Comparison of ENCODE assay signal across 8 mouse cellular contexts in genomic region chr4:106228534-106228933, GRCm38 (mm10).
DNase-seq lines count a peak whose midpoint lies in the region; ATAC-seq and TF ChIP-seq lines count a peak whose summit lies in the region.

No protein-coding gene starts in this region.

- H3K27ac ChIP-seq in forebrain, embryonic 11.5 days (ENCODE audit: low read depth, low read length): no peak overlapping the region
- H3K27ac ChIP-seq in thymus, adult 2 months (ENCODE audit: control insufficient read depth, insufficient read depth, low read length): no peak overlapping the region

- H3K4me2 ChIP-seq in forebrain, embryonic 11.5 days (ENCODE audit: low read depth, low read length, severe bottlenecking): no peak overlapping the region

- H3K4me1 ChIP-seq in E14TG2a.4 (replicated peaks; ENCODE audit: low read depth, low read length): no peaks in the 10 kb centered on the region
- H3K4me1 ChIP-seq in forebrain, embryonic 11.5 days (replicated peaks; ENCODE audit: control insufficient read depth, insufficient read depth, low read length): no peaks in the 10 kb centered on the region
- H3K4me1 ChIP-seq in thymus, adult 2 months (replicated peaks; ENCODE audit: control insufficient read depth, insufficient read depth, low read length): peaks cover 10% of the 10 kb centered on the region

- 41% methylated on average over 9 of the region's 9 CpGs for WGBS in forebrain, embryonic 11.5 days
- WGBS in thymus, adult 2 months: 44% methylated on average over 9 of the region's 9 CpGs

- no peaks in the 10 kb centered on the region for H3K27me3 ChIP-seq in E14TG2a.4 (ENCODE audit: insufficient read depth, low read length)
- H3K27me3 ChIP-seq in forebrain, embryonic 11.5 days (ENCODE audit: control insufficient read depth, insufficient read depth, low read length): no peaks in the 10 kb centered on the region
- H3K27me3 ChIP-seq in thymus, adult 2 months (ENCODE audit: control insufficient read depth, insufficient read depth, low read length): no peaks in the 10 kb centered on the region

- no peaks in the 10 kb centered on the region for H3K9me3 ChIP-seq in E14TG2a.4 (ENCODE audit: low read length)
- no peaks in the 10 kb centered on the region for H3K9me3 ChIP-seq in forebrain, embryonic 11.5 days (ENCODE audit: control insufficient read depth, low read length)

- peak; percentile 45 for DNase-seq in brain, embryonic 18.5 days (ENCODE audit: low read depth, low spot score)
- DNase-seq in forebrain, embryonic 11.5 days (ENCODE audit: low spot score): peak; percentile 72
- peak; percentile 74 to 81 for DNase-seq in heart, postnatal 36 days
- peak; percentile 89 for DNase-seq in layer of hippocampus, adult 11-12 months (ENCODE audit: low spot score)
- peak; percentile 59 to 66 for DNase-seq in lung, adult 18-20 months
- DNase-seq in thymus, adult 2 months: peak; percentile 60

- TF ChIP-seq POLR2A in thymus, adult 2 months (IDR thresholded peaks at IDR 0.05; ENCODE audit: control insufficient read depth, extremely low read depth, insufficient read depth, low read length, poor library complexity): no peak

- TF ChIP-seq CTCF in E14TG2a.4 (conservative IDR thresholded peaks at IDR 0.05; ENCODE audit: low read length): peak; percentile 79
- TF ChIP-seq CTCF in thymus, adult 2 months (IDR thresholded peaks at IDR 0.05; ENCODE audit: borderline replicate concordance, control insufficient read depth, extremely low read depth, insufficient read depth, low read length, poor library complexity): no peak

- intact Hi-C loops in heart, postnatal 36 days (cut with DNase I): loop anchor here (1.0 to 10.0 kb wide), 5 partner anchors 101 to 1316 kb away; partner anchors contain the start of gene Fyb2

- H3K4me3 ChIP-seq in E14TG2a.4 (replicated peaks; ENCODE audit: low read length): no peak overlapping the region
- no peak overlapping the region for H3K4me3 ChIP-seq in forebrain, embryonic 11.5 days (ENCODE audit: low read depth, low read length)
- H3K4me3 ChIP-seq in thymus, adult 2 months (ENCODE audit: control insufficient read depth, insufficient read depth, low read length): no peak overlapping the region

- H3K36me3 ChIP-seq in E14TG2a.4 (ENCODE audit: insufficient read depth, low read length): no peaks in the 10 kb centered on the region
- no peaks in the 10 kb centered on the region for H3K36me3 ChIP-seq in forebrain, embryonic 11.5 days (ENCODE audit: control insufficient read depth, insufficient read depth, low read length)
- no peaks in the 10 kb centered on the region for H3K36me3 ChIP-seq in thymus, adult 2 months (ENCODE audit: control insufficient read depth, insufficient read depth, low read length)

- ATAC-seq in forebrain, embryonic 11.5 days (replicated peaks; ENCODE audit: low FRiP score): peak; percentile 56; the same call in 1 of the 2 replicates
- peak; percentile 53 for ATAC-seq in neutrophil, adult 5-6 weeks (ENCODE audit: extremely low read depth, insufficient number of reproducible peaks, low FRiP score, poor library complexity, severe bottlenecking)

- no peak overlapping the region for H3K9ac ChIP-seq in forebrain, embryonic 11.5 days (ENCODE audit: low read length)
